Mouse (Mus musculus): ENCODE measurements at regions not wholly inside any gene's neighbourhood (a gene's known extent, or its start where the extent isn't known, plus 50 kb on each side); places are given as distances from the start of the nearest gene placed in this dataset.

DNA sequence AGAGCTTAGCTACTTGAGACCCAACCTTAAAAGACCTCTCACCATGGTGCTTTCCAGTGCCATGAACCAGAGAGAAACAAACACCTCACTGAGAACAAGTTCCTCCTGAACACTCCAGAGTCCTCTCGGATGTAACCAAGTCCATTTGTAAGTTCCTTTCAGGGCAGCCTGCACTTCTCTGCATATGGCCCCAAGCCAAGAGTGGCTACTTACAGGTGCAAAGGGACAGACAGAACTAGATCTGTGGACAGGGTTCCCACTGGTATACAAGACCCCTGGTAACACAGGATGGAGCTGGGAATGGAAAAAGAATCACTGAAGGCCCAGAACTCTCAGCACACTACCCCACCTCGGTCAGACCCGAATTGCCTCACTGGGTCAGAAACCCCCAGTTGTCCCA lies 234.7 kb downstream of the Zfp36l1 start:
- TF ChIP-seq EP300 (IDR thresholded peaks at IDR 0.05) (no peak), CTCF (IDR thresholded peaks at IDR 0.05) (no peak)

Measured in lung, postnatal 0 days (tissue).